Mouse (Mus musculus) megakaryocyte progenitor cell, adult 5-6 weeks (primary cell): ENCODE data around the gene Irf6. TPM values are rescaled to one million over a fixed set of nuclear protein-coding genes. Genes with fewer than 3 reads are reported as not detected.

Experiments
- ATAC-seq: replicated peaks from 2 replicates; pipeline ENCODE4 v1.8.0; 2016; ENCODE audit warnings: mild to moderate bottlenecking, moderate TSS enrichment, inconsistent platforms; ENCODE audit not compliant: poor library complexity
- total RNA-seq, 2 experiments: library from RNA; stranded (forward) in 1 of 2; stranded (reverse) in 1 of 2; fragments of 157-497, 149-512 nt in 1 of 2; fragments of 200-1000 nt in 1 of 2; gene quantifications; 2 replicates each; pipeline versions ENCODE4 v1.2.3 to v1.2.4; 2015 to 2017

Irf6 gene
- total RNA-seq, 2 experiments from 2014 or later: 0.46 to 0.89 TPM

DNA sequence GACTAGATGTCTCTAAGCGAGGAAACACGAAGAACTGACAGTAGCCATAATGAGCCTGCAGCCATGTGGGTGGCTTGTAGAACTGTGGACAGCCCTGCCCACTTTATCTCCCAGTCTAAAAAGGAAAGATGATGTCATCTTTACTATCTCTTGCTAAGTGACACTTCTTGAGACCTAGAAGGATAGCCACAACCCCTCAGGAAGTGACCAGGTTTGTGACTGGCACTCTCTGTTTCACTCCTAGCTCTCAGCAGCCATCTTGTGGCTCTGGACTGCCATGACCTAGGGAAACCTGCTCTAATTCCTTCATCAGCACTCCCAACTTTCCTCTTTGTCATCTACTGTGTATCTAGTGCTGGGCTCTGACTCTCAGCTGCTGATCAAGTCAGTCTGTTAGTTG is 45.4 kb downstream of the Irf6 start:
- peak; percentile 12 for ATAC-seq

- ATAC-seq: peak; percentile 18
Measured at GRCm38 (mm10) chr1:193200640-193201382, 47.9 kb downstream of the Irf6 start.

GRCm38 (mm10) chr1:193201383-193201778 is 48.5 kb downstream of the Irf6 start, which contains the start of gene Traf3ip3:
TSS of gene Traf3ip3 (minus strand) at chr1:193201703.
- ATAC-seq: peak; percentile 86

GRCm38 (mm10) chr1:193203821-193204220 is 50.9 kb downstream of the Irf6 start:
- no peak for ATAC-seq

- no peak for ATAC-seq
Measured at GRCm38 (mm10) chr1:193205431-193205830, 52.5 kb downstream of the Irf6 start.

DNA sequence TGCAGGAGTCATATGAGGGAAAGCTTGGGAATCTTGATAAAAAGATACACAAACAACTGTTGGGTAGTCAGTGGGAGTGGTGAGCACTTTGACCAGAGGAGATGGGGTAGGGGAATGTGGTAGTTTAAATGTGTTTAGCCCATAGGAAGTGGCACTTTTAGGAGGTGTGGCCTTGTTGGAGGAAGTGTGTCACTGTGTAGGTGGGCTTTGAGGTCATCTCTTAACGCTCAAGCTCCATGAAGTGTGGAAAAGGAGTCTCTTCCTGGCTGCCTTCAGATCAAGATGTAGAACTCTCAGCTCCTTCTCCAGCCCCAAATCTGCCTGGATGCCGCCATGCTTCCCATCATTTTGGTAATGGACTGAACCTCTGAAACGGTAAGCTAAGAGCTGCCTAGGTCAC is 54.6 kb downstream of the Irf6 start, which contains the start of gene Lamb3:
Gene Lamb3 (plus strand): TSS at position 197 of the 400 bp plus-strand sequence.
- peak; percentile 45 for ATAC-seq

DNA sequence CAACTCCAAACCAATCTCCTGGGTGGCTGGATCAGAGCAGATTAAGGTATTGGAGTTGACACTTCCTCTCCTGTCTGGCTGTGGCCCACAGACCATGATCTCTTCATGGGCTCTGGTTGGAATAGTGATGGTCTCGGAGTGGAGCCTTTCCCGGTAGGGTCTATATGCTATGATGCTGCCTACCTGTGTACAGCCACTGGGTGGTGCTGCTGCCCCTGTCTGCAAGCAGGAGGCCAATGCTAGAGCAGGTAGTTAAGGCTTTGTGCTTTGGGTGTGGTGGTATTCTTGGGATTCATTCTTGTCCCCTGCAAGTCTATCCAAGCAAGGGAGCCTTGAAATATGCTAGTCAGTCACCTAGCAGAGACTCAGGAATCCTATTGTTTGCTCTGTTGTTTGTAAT is 55.3 kb downstream of the Irf6 start:
- ATAC-seq: peak; percentile 96

DNA sequence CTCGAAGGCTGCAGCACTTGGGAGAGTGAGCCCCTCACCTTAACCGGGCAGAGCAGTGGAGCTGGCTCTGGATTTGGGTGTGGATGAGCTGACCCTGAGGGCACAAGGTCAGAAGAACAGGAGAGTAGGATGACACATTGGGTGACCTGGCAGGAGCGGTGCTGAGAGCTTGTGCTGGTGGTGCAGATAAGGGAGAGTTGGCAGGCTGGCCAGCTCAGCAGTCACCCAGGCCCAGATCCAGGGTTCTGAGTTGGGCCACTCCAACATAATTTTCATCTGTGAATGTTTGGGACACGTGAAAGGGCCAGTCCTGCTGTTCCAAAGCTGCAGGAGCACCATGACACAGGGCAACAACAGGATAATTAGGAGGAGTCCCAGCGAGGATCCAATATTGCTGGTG is 58.5 kb downstream of the Irf6 start:
- ATAC-seq: no peak

GRCm38 (mm10) chr1:193214053-193214452 is 61.1 kb downstream of the Irf6 start:
- no peak for ATAC-seq

DNA sequence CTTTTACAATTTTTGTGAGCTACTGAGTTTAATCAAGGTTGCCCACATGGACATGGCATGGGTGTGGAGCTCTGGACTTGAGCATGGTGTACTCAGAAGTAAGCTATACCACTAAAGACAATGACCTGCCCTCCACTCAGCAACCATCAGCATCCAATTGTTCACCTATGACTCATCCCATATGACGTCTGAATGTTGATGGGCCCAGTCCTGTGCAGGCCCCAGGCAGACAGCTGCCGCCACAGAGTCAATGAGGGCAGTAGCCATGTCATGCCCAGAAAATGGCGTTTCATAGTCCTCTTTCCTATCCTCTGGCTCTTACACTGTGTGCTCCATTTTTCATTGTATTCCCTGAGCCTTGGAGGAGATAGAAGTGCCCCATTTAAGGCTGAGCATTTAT is 63.1 kb downstream of the Irf6 start:
- no peak for ATAC-seq

- ATAC-seq: 0 out of 2 replicates have a peak, but pooled peaks have one; percentile 36
Measured at GRCm38 (mm10) chr1:193220408-193220807, 67.5 kb downstream of the Irf6 start.

Other genes with a start within 250 kb of the Irf6 start
- gene Syt14, start 117.3 kb upstream of the Irf6 start, total RNA-seq (2015): 0.02 TPM in 1 of 2 replicates, not detected in the other
- gene Syt14, start 117.3 kb upstream of the Irf6 start, total RNA-seq (2017): 0.03 TPM in 1 of 2 replicates, not detected in the other
- 11.3 and 15.1 TPM in 2 replicates for gene Diexf, start 22.8 kb upstream of the Irf6 start, total RNA-seq (2015)
- gene Diexf, start 22.8 kb upstream of the Irf6 start, total RNA-seq (2017): 20.7 and 33.6 TPM in 2 replicates
- 5.1 and 6.5 TPM in 2 replicates for gene A130010J15Rik, start 14.9 kb downstream of the Irf6 start, total RNA-seq (2015)
- 11.8 and 14.0 TPM in 2 replicates for gene A130010J15Rik, start 14.9 kb downstream of the Irf6 start, total RNA-seq (2017)
- gene Traf3ip3, start 48.6 kb downstream of the Irf6 start, total RNA-seq (2015): 40.9 and 44.1 TPM in 2 replicates
- 75.9 and 85.8 TPM in 2 replicates for gene Traf3ip3, start 48.6 kb downstream of the Irf6 start, total RNA-seq (2017)
- 5.7 and 8.8 TPM in 2 replicates for gene Lamb3, start 54.6 kb downstream of the Irf6 start, total RNA-seq (2015)
- gene Lamb3, start 54.6 kb downstream of the Irf6 start, total RNA-seq (2017): 1.9 and 9.7 TPM in 2 replicates
- gene Hsd11b1, start 111.0 kb downstream of the Irf6 start, total RNA-seq (2015): 74.0 and 84.4 TPM in 2 replicates
- gene Hsd11b1, start 111.0 kb downstream of the Irf6 start, total RNA-seq (2017): 34.5 and 39.9 TPM in 2 replicates
- 9.3 and 11.9 TPM in 2 replicates for gene G0s2, start 120.1 kb downstream of the Irf6 start, total RNA-seq (2015)
- gene G0s2, start 120.1 kb downstream of the Irf6 start, total RNA-seq (2017): 14.2 and 27.8 TPM in 2 replicates
- gene Camk1g, start 217.2 kb downstream of the Irf6 start, total RNA-seq (2015): not detected in 2 replicates
- not detected in 2 replicates for gene Camk1g, start 217.2 kb downstream of the Irf6 start, total RNA-seq (2017)